Comparison of ENCODE assay signal across 17 mouse cellular contexts in the genomic region with DNA sequence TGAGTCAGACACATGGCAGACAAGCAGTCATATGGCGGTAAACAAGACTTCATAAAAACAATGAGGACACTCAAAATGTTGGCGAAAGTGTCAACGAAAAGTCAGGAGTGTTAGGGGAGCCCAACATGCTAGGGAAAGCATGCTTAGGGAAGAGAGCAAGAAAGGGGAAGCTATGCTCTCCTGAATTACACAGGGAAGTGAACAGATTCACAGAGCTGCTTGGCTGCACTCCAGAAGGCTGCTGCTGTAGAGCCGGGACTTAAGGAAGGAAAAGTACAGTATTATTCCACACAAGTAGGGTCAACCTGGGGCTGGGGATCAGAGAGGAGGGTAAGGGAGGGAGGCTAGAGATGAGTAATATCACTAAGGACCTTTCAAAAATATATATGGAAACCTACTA.
A peak's percentile ranks its signal among the peaks of the same experiment; 100 is the strongest.
DNase-seq lines count a peak whose midpoint lies in the region; ATAC-seq lines count a peak whose summit lies in the region.
"Had no signal": no experiment of that assay in that cellular context is flagged by ENCODE, and none has a peak within 500 bp of the region (broad histone marks: within the 10 kb centered on the region; RNA-seq: fewer than 3 reads in every experiment).

No protein-coding gene starts in this region.

- H3K4me1 ChIP-seq in kidney, embryonic 16.5 days (ENCODE audit: insufficient read depth, low read length): no peaks in the 10 kb centered on the region

- 69% methylated on average over 4 of the region's 4 CpGs for WGBS in kidney, embryonic 16.5 days

- no peak overlapping the region for H3K27ac ChIP-seq in kidney, embryonic 16.5 days (ENCODE audit: low read length)

- H3K36me3 ChIP-seq in kidney, embryonic 16.5 days (ENCODE audit: insufficient read depth, low read length): no peaks in the 10 kb centered on the region
- H3K36me3 ChIP-seq: G1E had no signal

- peak; percentile 5 to 11 for DNase-seq in adrenal gland, postnatal 36 days
- DNase-seq in adrenal gland, postnatal 25 days: no peak
- DNase-seq in gastrocnemius, postnatal 10 days: peak; percentile 21
- no peak for DNase-seq in gastrocnemius, adult 8-10 months (ENCODE audit: low spot score in 2 of 2)
- peak; percentile 33 to 34 for DNase-seq in kidney, postnatal 4 days
- peak; percentile 54 for DNase-seq in right cerebral cortex, postnatal 4 days
- DNase-seq in right cerebral cortex, postnatal 25 days: no peak
- DNase-seq: cerebellum, adult 18-20 months; gastrocnemius, postnatal 36 days; kidney, adult 8-10 months; liver; lung, postnatal 10 days; midbrain, embryonic 14.5 days; thymus, postnatal 14 days had no signal

- ATAC-seq in kidney, embryonic 16.5 days (ENCODE audit: low FRiP score, low TSS enrichment): no peak

- H3K4me3 ChIP-seq in kidney, embryonic 16.5 days (ENCODE audit: low read length): no peak overlapping the region
- H3K4me3 ChIP-seq: erythroblast, embryonic 14.5 days had no signal

- H3K9ac ChIP-seq in kidney, embryonic 16.5 days (replicated peaks; ENCODE audit: low read length): no peak overlapping the region

- no peaks in the 10 kb centered on the region for H3K9me3 ChIP-seq in kidney, embryonic 16.5 days (ENCODE audit: low read length)
- H3K9me3 ChIP-seq: G1E had no signal

- no peak overlapping the region for H3K4me2 ChIP-seq in kidney, embryonic 16.5 days (replicated peaks; ENCODE audit: low read depth, low read length)

- no peaks in the 10 kb centered on the region for H3K27me3 ChIP-seq in kidney, embryonic 16.5 days (ENCODE audit: insufficient read depth, low read length)

Comparison
In these comparisons a context has a peak if more than half of its experiments do, and no peak if none do; other contexts are left out.
1. DNase-seq: peak in adrenal gland, postnatal 36 days (2 of 2), gastrocnemius, postnatal 10 days (single experiment), kidney, postnatal 4 days (2 of 2) and right cerebral cortex, postnatal 4 days (single experiment); none in adrenal gland, postnatal 25 days (single experiment), gastrocnemius, adult 8-10 months (0 of 2) and right cerebral cortex, postnatal 25 days (single experiment).